Mouse (Mus musculus): ENCODE measurements around the gene Imp4. TPM values are rescaled to one million over a fixed set of nuclear protein-coding genes. Genes with fewer than 3 reads are reported as not detected.

The Imp4 gene
- polyA plus RNA-seq, 1 experiment = 25.4 TPM

GRCm38 (mm10) chr1:34460061-34460441 lies 20.4 kb downstream of the Imp4 start:
- no peak for DNase-seq (ENCODE audit: low spot score)

DNA sequence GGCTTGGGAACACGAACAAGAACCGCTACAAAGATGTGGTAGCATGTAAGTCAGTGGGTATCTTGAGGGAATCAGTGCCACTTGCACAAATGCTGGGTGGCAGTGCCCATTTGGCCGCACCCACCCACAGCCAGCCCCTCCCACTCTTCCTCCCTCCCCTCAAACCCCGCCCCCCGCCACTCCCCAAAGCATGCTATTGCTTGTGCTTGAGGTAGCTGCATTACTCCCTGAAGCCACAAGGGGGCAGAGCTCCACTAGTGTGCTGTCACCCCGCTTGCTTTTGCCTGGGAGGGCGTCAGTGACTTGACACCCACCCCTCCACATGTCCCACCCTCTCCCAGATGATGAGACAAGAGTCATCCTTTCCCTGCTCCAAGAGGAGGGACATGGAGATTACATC lies 23.1 kb downstream of the Imp4 start:
- no peak for DNase-seq (ENCODE audit: low spot score)

- DNase-seq (ENCODE audit: low spot score) = no peak
Measured at GRCm38 (mm10) chr1:34464310-34464817, 24.7 kb downstream of the Imp4 start.

- DNase-seq (ENCODE audit: low spot score) = no peak
Measured at GRCm38 (mm10) chr1:34465445-34465844, 25.8 kb downstream of the Imp4 start.

GRCm38 (mm10) chr1:34468051-34468450 lies 28.4 kb downstream of the Imp4 start:
- no peak for DNase-seq (ENCODE audit: low spot score)

- DNase-seq (ENCODE audit: low spot score) = no peak
Measured at GRCm38 (mm10) chr1:34468500-34468899, 28.8 kb downstream of the Imp4 start.

GRCm38 (mm10) chr1:34469801-34470200 lies 30.1 kb downstream of the Imp4 start:
- DNase-seq (ENCODE audit: low spot score) = no peak

- peak; percentile 26 for DNase-seq (ENCODE audit: low spot score)
Measured at GRCm38 (mm10) chr1:34472427-34473300, 33.0 kb downstream of the Imp4 start.

DNA sequence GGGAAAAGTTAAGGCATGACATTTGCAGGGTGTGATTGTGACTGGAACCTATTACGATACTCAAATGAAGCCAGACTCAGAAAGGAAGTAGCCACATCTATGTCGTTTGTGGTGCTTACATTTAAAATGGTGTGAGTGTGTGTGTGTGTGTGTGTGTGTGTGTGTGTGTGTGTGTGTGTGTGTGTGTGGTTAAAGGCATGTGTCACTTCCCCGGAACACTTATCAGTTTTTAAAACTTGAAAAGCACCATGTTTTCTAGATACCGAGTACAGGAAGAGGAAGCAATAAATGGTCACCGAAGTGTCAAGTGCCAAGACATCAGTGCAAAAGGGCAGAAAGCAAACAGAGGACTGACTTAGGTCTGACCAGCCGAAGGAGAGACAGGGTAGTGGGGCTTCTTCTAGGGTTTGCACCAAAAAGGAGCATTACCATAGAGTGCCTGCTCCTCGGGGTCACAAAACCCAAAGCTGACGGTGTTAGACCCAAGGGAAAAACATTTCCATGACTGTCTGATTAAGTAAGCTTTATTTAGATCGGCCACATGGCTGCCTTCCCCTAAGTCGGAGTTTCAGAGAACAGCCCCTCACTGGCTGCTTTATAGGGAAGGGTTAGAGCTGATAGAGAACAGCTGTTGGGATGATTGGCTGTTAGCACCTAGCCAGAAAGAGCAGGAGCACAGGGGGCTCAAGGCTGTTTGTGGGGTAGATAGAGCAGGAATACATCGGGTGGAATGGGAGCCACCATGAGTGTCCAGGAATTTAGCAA lies 39.4 kb downstream of the Imp4 start:
- DNase-seq (ENCODE audit: low spot score) = no peak

DNA sequence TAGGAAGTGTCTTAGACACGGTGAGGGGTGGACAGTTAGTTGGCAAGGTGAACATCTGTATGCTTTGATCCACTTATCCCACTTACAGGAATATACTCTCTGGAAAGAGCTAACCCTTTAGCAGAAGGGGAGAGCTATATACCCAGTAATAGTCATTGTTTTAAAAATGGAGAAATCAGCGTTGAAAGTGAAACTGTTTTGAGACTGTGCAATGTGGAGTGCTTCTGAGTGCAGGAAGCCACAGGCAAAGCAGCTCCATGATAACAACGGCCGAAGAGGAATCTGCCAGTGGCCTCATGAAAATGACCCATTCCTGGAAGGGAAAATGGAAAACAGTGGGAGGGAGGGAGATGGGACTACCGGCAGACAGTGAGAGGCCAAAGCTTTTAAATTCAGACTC lies 41.1 kb downstream of the Imp4 start:
- DNase-seq (ENCODE audit: low spot score) = no peak

- no peak for DNase-seq (ENCODE audit: low spot score)
Measured at GRCm38 (mm10) chr1:34481920-34482669, 42.4 kb downstream of the Imp4 start.

- no peak for DNase-seq (ENCODE audit: low spot score)
Measured at GRCm38 (mm10) chr1:34484470-34484869, 44.8 kb downstream of the Imp4 start.

DNA sequence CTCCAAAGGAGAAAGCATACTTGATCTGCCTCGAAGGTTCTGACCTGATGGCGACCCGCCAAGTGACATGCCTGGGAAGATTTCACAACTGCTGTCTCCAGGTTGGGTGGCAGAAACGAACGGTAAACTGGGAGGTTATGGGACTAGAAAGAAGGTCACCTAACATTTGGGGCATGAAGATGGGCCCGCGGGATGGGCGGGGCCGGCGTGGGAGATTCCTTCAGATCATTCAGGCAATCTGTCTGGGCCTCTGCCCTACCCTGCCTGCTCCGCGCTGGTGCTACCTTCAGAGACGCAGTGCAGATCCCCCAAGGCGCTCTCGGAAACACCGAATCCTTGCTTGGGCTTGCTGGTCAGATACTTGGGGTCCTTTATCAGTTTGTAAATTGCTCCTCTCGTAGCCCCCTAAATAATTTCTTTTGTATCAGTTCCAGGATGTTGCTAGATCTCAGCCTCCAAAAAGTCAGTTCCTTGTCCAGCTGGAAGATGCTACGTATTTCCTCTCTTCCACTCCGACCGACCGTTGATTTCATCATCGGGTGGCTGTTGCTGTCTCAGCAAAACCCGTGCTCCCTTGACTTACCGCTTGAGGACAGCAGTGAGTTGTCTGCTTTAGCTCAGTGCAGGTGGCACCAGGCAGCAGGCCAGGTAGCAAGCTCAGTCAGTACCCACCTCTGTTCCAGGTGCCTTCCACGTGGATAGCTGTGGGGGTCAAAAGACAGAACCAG lies 46.0 kb downstream of the Imp4 start:
- no peak for DNase-seq (ENCODE audit: low spot score)

DNA sequence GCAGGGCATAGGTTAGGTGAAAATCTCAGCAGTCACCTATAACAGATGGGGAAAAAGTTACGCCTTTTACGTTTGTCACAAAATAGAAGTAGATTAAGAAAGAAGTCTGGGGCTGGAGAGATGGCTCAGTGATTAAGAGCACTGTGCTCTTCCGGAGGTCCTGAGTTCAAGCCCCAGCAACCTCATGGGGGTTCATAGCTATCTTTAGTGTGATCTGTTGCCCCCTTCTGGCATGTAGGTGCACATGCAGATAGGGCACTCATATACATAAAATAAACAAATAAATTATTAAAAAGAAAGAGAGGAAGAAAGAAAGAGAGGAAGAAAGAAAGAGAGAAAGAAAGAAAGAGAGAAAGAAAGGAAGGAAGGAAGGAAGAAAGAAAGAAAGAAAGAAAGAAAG lies 47.7 kb downstream of the Imp4 start:
- DNase-seq (ENCODE audit: low spot score) = no peak

- no peak for DNase-seq (ENCODE audit: low spot score)
Measured at GRCm38 (mm10) chr1:34489852-34490541, 50.3 kb downstream of the Imp4 start.

DNA sequence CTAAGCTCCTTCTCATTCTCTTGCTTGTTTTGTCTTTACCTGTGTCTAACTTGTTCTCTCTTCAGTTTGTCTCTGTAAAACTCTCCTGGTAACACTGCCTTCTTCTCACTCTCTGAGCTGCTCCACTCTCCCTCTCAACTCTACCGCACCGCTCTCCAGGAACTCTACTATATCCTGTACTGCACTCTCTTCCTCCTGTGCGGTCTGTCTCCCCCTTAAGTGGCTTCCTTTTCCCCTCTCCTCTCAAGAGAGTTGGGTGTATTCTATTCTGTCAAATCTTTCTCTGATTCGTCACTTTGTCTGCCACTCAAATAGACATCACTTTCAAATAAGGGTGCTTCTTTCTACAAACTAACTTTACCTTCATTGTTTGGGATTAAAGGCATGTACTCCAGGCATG lies 51.8 kb downstream of the Imp4 start:
- no peak for DNase-seq (ENCODE audit: low spot score)

Other genes with a start within 250 kb of the Imp4 start
- 34.3 and 41.4 TPM in 2 replicates for gene Ccdc115, start 179 bp upstream of the Imp4 start, polyA plus RNA-seq (2012; rRNA removed)
- gene Ptpn18, start 19.9 kb downstream of the Imp4 start, polyA plus RNA-seq (2012; rRNA removed) = 21.8 and 33.6 TPM in 2 replicates
- gene Prss39, start 58.6 kb downstream of the Imp4 start, polyA plus RNA-seq (2012; rRNA removed) = not detected in 2 replicates
- 0.34 and 0.35 TPM in 2 replicates for gene Cfc1, start 95.8 kb downstream of the Imp4 start, polyA plus RNA-seq (2012; rRNA removed)
- gene Prss40, start 121.1 kb downstream of the Imp4 start, polyA plus RNA-seq (2012; rRNA removed) = not detected in 2 replicates
- 0.01 TPM in 1 of 2 replicates, not detected in the other for gene Amer3, start 139.8 kb downstream of the Imp4 start, polyA plus RNA-seq (2012; rRNA removed)